Mouse (Mus musculus) myocyte (in vitro differentiated cells): Measurements from ENCODE around the gene Dgki. TPM values are rescaled to one million over a fixed set of nuclear protein-coding genes. Genes with fewer than 3 reads are reported as not detected.

Experiments
- H3K27me3 ChIP-seq: one replicate; pipeline ENCODE4 v1.6.1; 2011; ENCODE audit not compliant: control insufficient read depth, insufficient read depth, insufficient read length
- H3K36me3 ChIP-seq: one replicate; pipeline ENCODE4 v1.6.1; 2011; ENCODE audit not compliant: control insufficient read depth, insufficient read depth
- H3K4me2 ChIP-seq: one replicate; pipeline ENCODE4 v1.6.1; 2011; ENCODE audit warnings: low read depth, control low read depth
- H3K4me3 ChIP-seq: one replicate; pipeline ENCODE4 v1.5.1; 2011; ENCODE audit warnings: mild to moderate bottlenecking, control low read depth, moderate library complexity
- H3K79me2 ChIP-seq: one replicate; pipeline ENCODE4 v1.6.1; 2011; ENCODE audit not compliant: control insufficient read depth, insufficient read depth
- H3ac ChIP-seq: one replicate; pipeline ENCODE4 v1.6.1; 2011; ENCODE audit not compliant: control insufficient read depth, insufficient read length
- CEBPB ChIP-seq: IDR thresholded peaks from 2 replicates; pipeline ENCODE4 v1.6.1; 2011; ENCODE audit warnings: mild to moderate bottlenecking, moderate library complexity; ENCODE audit not compliant: poor library complexity, insufficient read depth, severe bottlenecking
- E2F4 ChIP-seq: IDR thresholded peaks from one replicate; pipeline ENCODE4 v1.6.1; 2011; ENCODE audit warnings: mild to moderate bottlenecking, control low read depth, moderate library complexity; ENCODE audit not compliant: insufficient read depth
- MAX ChIP-seq: IDR thresholded peaks from one replicate; pipeline ENCODE4 v1.6.1; 2011; ENCODE audit warnings: low read depth, mild to moderate bottlenecking, control low read depth
- MYOD1 ChIP-seq, 3 experiments: IDR thresholded peaks; one replicate each; pipeline ENCODE4 v1.6.1; 2011; ENCODE audit warnings: control low read depth in 2 of 3, low read depth in 2 of 3, mild to moderate bottlenecking in 2 of 3, moderate library complexity in 1 of 3; ENCODE audit not compliant: insufficient read length in 2 of 3, control insufficient read depth in 1 of 3
- MYOG ChIP-seq, 3 experiments: IDR thresholded peaks; one replicate each; pipeline ENCODE4 v1.6.1; 2011; ENCODE audit warnings: control low read depth in 2 of 3, low read depth in 2 of 3, mild to moderate bottlenecking in 2 of 3; ENCODE audit not compliant: insufficient read length in 2 of 3, control insufficient read depth in 1 of 3, insufficient read depth in 1 of 3
- POLR2A ChIP-seq: IDR thresholded peaks from one replicate; pipeline ENCODE4 v1.6.1; 2011; ENCODE audit warnings: low read depth, mild to moderate bottlenecking, control low read depth, moderate library complexity; ENCODE audit not compliant: insufficient read length
- POLR2AphosphoS2 ChIP-seq: IDR thresholded peaks from one replicate; pipeline ENCODE4 v1.6.1; 2011; ENCODE audit warnings: low read depth, control low read depth; ENCODE audit not compliant: insufficient read length
- REST ChIP-seq: IDR thresholded peaks from one replicate; pipeline ENCODE4 v1.6.1; 2011; ENCODE audit warnings: mild to moderate bottlenecking, control low read depth, moderate library complexity; ENCODE audit not compliant: insufficient read depth, insufficient read length
- SRF ChIP-seq: IDR thresholded peaks from one replicate; pipeline ENCODE4 v1.6.1; 2011; ENCODE audit warnings: low read depth; ENCODE audit not compliant: control insufficient read depth, insufficient read length
- TCF12 ChIP-seq: IDR thresholded peaks from one replicate; pipeline ENCODE4 v1.6.1; 2011; ENCODE audit warnings: mild to moderate bottlenecking, control low read depth; ENCODE audit not compliant: poor library complexity, insufficient read depth, severe bottlenecking
- TCF3 ChIP-seq: IDR thresholded peaks from one replicate; pipeline ENCODE4 v1.6.1; 2011; ENCODE audit warnings: low read depth, control low read depth; ENCODE audit not compliant: insufficient read length
- USF1 ChIP-seq: IDR thresholded peaks from one replicate; pipeline ENCODE4 v1.6.1; 2011; ENCODE audit warnings: low read depth, mild to moderate bottlenecking, control low read depth, moderate library complexity
- polyA plus RNA-seq: library from polyadenylated mRNA; unstranded; fragments of >200 nt; fragmentation: generic; extraction: Trizol; gene quantifications from one replicate; pipeline ENCODE4 v1.2.1, GENCODE M21; 2012; ENCODE audit warnings: missing spikeins

Gene Dgki
- polyA plus RNA-seq, 1 experiment, result 0.02 TPM

DNA sequence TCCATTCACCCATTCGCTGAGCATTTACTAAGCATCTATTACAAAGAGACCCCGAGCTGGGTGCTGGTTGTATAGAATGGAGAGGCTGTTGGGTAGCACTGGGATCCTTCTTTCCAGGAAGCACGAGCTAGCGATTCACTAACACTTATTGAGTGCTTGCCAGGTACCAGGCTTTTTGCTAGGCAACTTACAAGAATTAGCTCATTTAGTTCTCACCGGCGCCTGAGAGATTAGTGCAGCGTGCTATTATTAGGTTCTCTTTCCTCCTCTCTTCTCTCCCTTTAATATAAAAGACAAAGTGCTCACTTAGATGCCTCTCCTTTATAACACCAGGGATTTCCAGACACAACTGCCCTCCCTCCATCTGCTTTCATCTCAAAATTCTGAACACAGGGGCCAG lies 54.2 kb downstream of the Dgki start:
- Histone ChIP-seq H3K4me2 (no peak overlapping the region), H3K4me3 (no peak overlapping the region), H3K36me3 (no peaks in the 10 kb centered on the region), H3ac (no peak overlapping the region), H3K79me2 (no peaks in the 10 kb centered on the region), H3K27me3 (no peaks in the 10 kb centered on the region)
- TF ChIP-seq USF1 (no peak), CEBPB (no peak), TCF12 (no peak), REST (no peak), TCF3 (no peak), MYOD1 (IDR thresholded peaks at IDR 0.05; ENCODE audit: control insufficient read depth in 1 of 3, insufficient read length in 2 of 3, low read depth in 2 of 3) (no peak), SRF (no peak), POLR2AphosphoS2 (no peak), E2F4 (no peak), POLR2A (no peak), MAX (no peak), MYOG (IDR thresholded peaks at IDR 0.05; ENCODE audit: control insufficient read depth in 1 of 3, insufficient read depth in 1 of 3, insufficient read length in 2 of 3, low read depth in 2 of 3) (no peak)

DNA sequence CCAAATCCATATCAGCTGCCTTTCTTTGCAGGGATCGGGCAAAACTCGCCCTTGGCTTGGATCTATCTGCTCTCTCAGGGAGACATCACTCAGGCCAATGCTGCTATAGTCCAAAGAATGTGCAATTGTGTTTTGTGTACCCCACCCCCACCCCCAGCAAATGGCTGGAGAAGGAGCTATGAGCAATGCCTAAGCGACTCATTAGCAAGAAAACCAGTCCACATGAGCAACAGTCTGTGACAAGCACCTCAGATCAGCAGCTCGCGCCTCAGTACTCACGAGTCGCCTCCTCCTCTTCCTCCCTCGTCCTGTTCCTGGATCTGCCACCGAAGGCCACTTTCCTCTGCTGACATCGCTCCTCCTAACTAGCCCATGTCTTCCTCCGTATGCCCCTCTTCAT lies 55.9 kb downstream of the Dgki start:
- Histone ChIP-seq H3ac (no peak overlapping the region), H3K4me3 (no peak overlapping the region), H3K27me3 (no peaks in the 10 kb centered on the region), H3K4me2 (no peak overlapping the region), H3K79me2 (no peaks in the 10 kb centered on the region), H3K36me3 (no peaks in the 10 kb centered on the region)
- TF ChIP-seq E2F4, result no peak
- TF ChIP-seq MYOG (IDR thresholded peaks at IDR 0.05; ENCODE audit: control insufficient read depth in 1 of 3, insufficient read depth in 1 of 3, insufficient read length in 2 of 3, low read depth in 2 of 3), result no peak
- no peak for TF ChIP-seq POLR2A
- no peak for TF ChIP-seq MAX
- TF ChIP-seq SRF, result no peak
- no peak for TF ChIP-seq USF1
- no peak for TF ChIP-seq CEBPB
- no peak for TF ChIP-seq TCF3
- no peak for TF ChIP-seq POLR2AphosphoS2
- TF ChIP-seq REST, result no peak
- no peak for TF ChIP-seq TCF12
- no peak for TF ChIP-seq MYOD1 (IDR thresholded peaks at IDR 0.05; ENCODE audit: control insufficient read depth in 1 of 3, insufficient read length in 2 of 3, low read depth in 2 of 3)

DNA sequence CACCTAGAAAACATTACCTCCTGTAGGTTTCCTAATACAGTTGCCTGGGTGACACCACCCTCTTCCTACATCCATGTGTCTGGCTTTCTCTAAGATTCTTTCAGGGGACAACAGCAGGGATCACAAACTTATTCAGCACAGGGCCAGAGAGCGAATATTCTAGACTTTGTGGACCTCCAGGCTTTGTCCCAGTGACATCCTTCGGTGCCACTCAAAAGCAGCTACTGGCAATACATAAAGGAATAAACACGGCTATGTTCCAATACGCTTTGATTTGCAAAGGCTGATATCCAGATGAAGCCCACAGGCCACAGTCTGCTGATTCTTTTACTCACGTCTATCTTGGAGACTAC lies 57.2 kb downstream of the Dgki start:
- Histone ChIP-seq H3K4me3 (no peak overlapping the region), H3K27me3 (no peaks in the 10 kb centered on the region), H3ac (no peak overlapping the region), H3K4me2 (no peak overlapping the region), H3K79me2 (no peaks in the 10 kb centered on the region), H3K36me3 (no peaks in the 10 kb centered on the region)
- TF ChIP-seq TCF3, result no peak
- TF ChIP-seq MAX, result no peak
- no peak for TF ChIP-seq MYOG (IDR thresholded peaks at IDR 0.05; ENCODE audit: control insufficient read depth in 1 of 3, insufficient read depth in 1 of 3, insufficient read length in 2 of 3, low read depth in 2 of 3)
- no peak for TF ChIP-seq USF1
- TF ChIP-seq CEBPB, result no peak
- TF ChIP-seq POLR2A, result no peak
- TF ChIP-seq REST, result no peak
- no peak for TF ChIP-seq POLR2AphosphoS2
- TF ChIP-seq MYOD1 (IDR thresholded peaks at IDR 0.05; ENCODE audit: control insufficient read depth in 1 of 3, insufficient read length in 2 of 3, low read depth in 2 of 3), result no peak
- TF ChIP-seq E2F4, result no peak
- no peak for TF ChIP-seq TCF12
- TF ChIP-seq SRF, result no peak

DNA sequence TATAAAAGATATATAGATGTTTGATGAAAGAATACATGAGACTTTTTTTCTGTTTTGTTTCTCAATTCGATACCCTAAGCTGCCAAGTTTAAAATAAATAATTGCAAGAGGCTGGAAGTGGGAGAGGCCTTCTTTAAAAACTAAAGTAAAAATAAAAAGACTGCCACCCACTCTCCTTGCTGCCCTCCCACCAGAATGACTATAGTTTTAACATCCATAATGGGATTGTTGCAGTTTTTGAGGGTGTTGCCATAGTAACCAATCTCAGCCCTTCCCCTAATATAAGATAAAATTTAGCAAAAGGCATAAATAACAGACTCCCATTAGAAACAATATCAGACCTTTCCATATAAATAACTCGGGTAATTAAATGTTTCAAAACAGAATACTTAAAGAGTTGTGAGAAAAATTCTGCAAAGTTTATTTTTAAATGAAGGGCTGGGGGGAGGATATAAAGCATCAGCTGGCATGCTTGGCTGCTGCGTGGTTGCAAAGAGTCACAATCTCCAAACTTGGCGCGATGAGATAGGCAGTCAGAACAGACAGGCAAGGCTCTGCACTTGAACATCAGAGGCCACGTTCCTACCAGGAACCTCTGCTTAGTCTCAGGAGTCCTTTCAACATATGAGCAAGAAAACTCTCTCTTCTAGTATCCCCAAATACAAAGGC lies 57.8 kb downstream of the Dgki start:
- TF ChIP-seq REST (no peak), MAX (no peak), USF1 (no peak)
- no peaks in the 10 kb centered on the region for H3K36me3 ChIP-seq
- H3ac ChIP-seq, result no peak overlapping the region
- no peaks in the 10 kb centered on the region for H3K27me3 ChIP-seq
- H3K4me2 ChIP-seq, result no peak overlapping the region
- no peak overlapping the region for H3K4me3 ChIP-seq
- H3K79me2 ChIP-seq, result no peaks in the 10 kb centered on the region

DNA sequence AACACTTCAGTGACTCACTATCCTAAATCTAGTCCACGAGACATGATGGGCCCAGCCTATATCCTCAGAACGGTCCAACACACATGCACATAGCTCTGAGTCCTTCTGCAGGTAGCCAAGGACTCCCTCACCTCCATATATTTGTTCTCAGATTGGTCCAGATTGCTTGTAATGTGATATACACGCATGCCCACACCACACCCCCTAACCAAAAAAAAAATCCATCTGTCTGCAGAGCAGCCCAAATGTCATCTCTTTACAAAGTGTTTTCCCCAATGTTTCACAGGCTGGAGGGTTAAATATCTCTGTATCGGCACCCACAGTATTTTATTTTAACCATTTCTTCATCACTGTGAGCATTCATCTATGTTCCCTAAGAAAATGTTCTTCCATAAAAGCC lies 58.5 kb downstream of the Dgki start:
- Histone ChIP-seq H3K4me2 (no peak overlapping the region), H3ac (no peak overlapping the region), H3K4me3 (no peak overlapping the region), H3K27me3 (no peaks in the 10 kb centered on the region), H3K79me2 (no peaks in the 10 kb centered on the region), H3K36me3 (no peaks in the 10 kb centered on the region)
- no peak for TF ChIP-seq POLR2A
- TF ChIP-seq MYOD1 (IDR thresholded peaks at IDR 0.05; ENCODE audit: control insufficient read depth in 1 of 3, insufficient read length in 2 of 3, low read depth in 2 of 3), result no peak
- no peak for TF ChIP-seq MAX
- no peak for TF ChIP-seq CEBPB
- TF ChIP-seq POLR2AphosphoS2, result no peak
- no peak for TF ChIP-seq REST
- TF ChIP-seq TCF3, result no peak
- TF ChIP-seq MYOG (IDR thresholded peaks at IDR 0.05; ENCODE audit: control insufficient read depth in 1 of 3, insufficient read depth in 1 of 3, insufficient read length in 2 of 3, low read depth in 2 of 3), result no peak
- no peak for TF ChIP-seq E2F4
- TF ChIP-seq USF1, result no peak
- no peak for TF ChIP-seq SRF
- TF ChIP-seq TCF12, result no peak
